Mouse (Mus musculus): ENCODE measurements around the gene Nxpe3.

The Nxpe3 gene

DNA sequence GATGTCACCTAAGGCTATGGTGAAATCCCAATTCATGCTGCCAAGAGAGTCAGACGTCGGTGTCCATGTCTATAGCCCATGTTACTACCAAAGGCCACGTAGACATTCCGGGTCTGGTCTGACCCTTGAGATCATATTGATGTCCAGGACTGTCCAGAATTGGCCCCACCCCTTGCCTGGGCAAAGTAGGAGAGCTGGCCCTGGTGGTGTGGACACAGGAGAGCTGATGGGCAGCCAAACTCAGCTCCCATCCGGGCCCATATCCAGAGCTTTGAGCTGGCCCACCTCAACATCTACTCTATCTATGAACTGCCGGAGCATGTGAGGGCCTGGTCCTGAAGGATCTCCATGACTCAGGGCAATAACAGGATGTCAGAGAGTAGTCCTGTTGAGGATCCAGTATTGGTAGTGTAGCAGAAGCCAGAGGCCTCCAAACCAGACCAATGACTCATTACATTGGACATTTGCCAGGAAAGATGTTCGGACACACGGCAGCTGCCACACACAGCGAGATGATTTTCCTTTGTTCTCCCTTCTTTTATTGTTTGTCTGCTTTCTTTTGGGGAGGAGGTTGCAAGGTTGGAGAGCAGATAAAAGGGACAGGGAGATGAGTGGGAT is 3.4 kb upstream of the Nxpe3 start:
- no peak for DNase-seq (ENCODE audit: low read depth, low spot score)
- Histone ChIP-seq H3K36me3 (ENCODE audit: control insufficient read depth, insufficient read depth, low read length, poor library complexity, severe bottlenecking) (no peaks in the 10 kb centered on the region), H3K27me3 (ENCODE audit: control insufficient read depth, insufficient read depth, low read length, poor library complexity, severe bottlenecking) (no peaks in the 10 kb centered on the region)

DNA sequence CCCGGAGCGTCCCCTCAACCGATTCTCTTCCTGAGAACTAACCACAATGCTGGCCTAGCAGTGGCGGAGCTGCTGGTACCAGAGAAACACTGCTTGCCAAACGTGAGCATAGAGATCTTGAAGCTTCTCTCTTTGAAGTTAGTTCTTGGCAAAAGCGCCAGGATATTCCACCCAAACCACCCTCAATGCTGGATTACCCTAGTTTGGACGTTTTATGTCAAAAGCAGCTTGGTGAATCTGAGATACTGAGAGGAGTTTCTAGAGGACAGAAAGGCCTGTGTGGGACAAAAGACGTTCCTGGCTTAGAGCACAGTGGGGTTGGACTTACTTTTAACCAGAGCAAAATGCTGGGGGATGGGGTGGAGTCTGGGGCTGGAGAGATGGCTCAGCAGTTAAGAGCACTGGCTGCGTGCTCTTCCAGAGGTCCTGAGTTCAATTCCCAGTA is 588 bp upstream of the Nxpe3 start:
- Histone ChIP-seq H3K27me3 (ENCODE audit: control insufficient read depth, insufficient read depth, low read length, poor library complexity, severe bottlenecking) (no peaks in the 10 kb centered on the region), H3K36me3 (ENCODE audit: control insufficient read depth, insufficient read depth, low read length, poor library complexity, severe bottlenecking) (no peaks in the 10 kb centered on the region)
- no peak for DNase-seq (ENCODE audit: low read depth, low spot score)

DNA sequence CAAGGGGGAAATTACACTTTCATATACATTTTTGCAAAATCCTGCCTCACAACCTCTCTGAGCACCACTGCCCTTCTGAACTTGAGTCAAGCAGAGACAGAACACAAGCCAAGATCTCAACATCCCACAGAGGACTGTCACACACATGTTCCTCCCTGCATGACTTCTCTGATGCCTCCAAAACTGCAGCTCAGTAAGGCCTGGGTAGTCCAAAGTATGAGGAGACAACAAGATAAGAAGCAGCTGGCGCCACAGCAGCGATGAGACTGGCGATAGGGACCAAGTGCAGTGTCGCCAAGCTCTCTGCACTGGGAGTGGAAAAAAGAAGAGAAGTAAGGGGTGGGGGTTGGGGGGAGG is 571 bp downstream of the Nxpe3 start:
- peak; percentile 29 for DNase-seq (ENCODE audit: low read depth, low spot score)
- no peaks in the 10 kb centered on the region for H3K27me3 ChIP-seq (ENCODE audit: control insufficient read depth, insufficient read depth, low read length, poor library complexity, severe bottlenecking)
- no peaks in the 10 kb centered on the region for H3K36me3 ChIP-seq (ENCODE audit: control insufficient read depth, insufficient read depth, low read length, poor library complexity, severe bottlenecking)

DNA sequence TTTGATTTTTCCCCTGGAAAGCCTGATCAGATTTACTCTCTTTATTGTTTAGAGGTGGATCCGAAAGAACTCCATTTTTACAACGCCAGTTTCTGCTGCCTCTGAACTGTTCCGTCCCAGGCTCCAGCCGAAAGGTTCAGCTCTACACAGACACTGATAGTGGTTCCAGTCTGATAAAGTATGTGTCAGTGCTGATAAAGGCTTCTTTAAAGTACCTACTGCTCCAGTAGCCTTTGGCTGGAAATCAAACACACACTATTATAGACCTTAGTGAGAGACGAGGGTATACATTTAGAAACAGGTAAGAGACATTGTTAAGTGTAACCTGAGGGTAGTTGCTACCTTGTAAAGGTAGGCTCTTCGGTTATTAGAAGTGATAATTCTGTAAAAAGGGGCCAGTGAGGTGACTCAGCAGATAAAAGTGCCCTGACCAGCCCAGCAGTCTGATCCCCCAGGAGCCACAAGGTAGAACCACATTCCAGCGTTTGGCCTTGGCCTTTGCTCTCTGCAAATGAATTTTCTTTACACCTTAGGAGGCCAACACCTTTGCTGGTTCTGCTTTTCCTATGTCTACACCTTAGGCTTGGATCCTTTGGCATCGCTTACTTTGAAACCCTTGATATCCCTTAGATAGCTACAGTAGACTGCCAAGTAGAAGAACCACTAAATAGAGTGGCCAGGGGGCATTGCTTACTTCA is 1.5 kb downstream of the Nxpe3 start:
- Histone ChIP-seq H3K27me3 (ENCODE audit: control insufficient read depth, insufficient read depth, low read length, poor library complexity, severe bottlenecking) (no peaks in the 10 kb centered on the region), H3K36me3 (ENCODE audit: control insufficient read depth, insufficient read depth, low read length, poor library complexity, severe bottlenecking) (peaks cover under 1% of the 10 kb centered on the region; the same call in 1 of the 2 replicates)
- DNase-seq (ENCODE audit: low read depth, low spot score) = no peak

DNA sequence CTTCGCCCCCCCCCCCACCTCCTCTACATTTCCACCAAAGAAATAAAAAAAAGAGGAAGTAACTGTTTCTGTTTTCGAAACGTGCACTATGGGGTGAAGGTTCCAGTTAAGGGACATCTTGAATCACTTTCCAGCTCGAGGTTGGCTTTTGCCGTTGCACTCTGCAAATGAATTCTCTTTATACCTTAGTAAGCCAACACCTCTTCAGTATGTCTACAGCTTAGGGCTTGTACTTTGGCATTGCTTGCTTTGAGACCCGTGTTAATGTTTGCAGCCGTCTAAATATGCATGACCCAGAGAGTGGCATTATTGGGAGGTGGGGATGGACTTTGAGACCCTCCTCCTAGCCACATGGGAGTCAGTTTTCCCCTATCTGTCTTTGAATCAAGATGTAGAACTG is 2.6 kb downstream of the Nxpe3 start:
- no peaks in the 10 kb centered on the region for H3K27me3 ChIP-seq (ENCODE audit: control insufficient read depth, insufficient read depth, low read length, poor library complexity, severe bottlenecking)
- peaks cover 4% of the 10 kb centered on the region; the same call in 1 of the 2 replicates for H3K36me3 ChIP-seq (ENCODE audit: control insufficient read depth, insufficient read depth, low read length, poor library complexity, severe bottlenecking)
- DNase-seq (ENCODE audit: low read depth, low spot score) = peak; percentile 76

DNA sequence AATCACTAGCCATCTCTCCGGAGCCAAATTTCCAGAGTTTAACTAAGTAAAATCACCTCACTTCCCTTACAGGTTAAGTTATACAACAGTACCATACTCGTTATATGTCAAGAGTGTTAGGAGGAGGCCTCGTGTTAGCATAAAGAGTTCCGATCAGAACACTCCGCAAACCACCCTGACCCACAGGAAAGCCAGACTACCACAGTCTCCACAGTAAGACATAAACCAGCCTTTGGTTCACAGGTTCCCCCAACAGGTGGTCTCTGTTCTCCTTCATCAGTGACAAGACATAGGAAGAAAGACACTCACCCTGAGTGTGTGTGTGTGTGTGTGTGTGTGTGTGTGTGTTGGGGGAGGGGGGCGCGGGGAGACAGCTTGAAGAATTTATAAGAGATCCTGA is 3.7 kb downstream of the Nxpe3 start:
- no peak for DNase-seq (ENCODE audit: low read depth, low spot score)

DNA sequence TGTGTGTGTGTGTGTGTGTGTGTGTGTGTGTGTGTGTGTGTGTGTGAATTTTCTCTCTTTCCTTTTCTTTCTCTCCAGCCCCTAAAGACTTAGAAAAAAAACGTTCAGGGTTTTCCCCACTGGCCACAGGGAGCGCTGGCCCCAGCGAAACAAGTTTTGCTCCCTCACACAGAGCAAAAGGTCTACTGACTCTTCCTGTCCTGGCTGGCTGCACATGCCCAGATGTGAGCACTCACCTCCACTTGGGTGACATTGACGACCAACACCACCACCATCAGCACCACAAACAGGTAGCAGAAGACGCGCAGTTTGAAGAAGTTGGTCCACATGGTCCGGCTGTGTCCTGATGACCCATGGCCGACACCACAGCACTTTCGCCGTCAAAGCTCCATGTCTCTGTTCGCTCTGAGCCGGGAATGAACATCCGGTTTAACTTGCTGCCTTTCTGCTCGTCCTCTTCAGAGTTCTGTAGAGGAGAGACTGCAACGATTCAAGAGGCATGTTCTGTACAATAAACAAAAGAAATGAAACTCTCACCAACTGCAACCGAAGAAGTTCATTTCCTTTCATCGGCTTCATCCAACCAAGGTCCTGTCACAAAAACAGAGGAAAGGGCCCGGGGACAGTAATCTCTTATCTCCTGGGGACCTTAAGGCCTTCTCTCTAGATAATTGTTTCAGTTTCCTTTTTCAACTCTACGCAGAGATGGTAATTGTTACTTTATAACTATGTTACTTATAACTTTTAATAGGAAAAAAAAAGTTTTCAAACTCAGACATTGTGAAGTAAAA is 4.5 kb downstream of the Nxpe3 start:
- Histone ChIP-seq H3K36me3 (ENCODE audit: control insufficient read depth, insufficient read depth, low read length, poor library complexity, severe bottlenecking) (peaks cover 7% of the 10 kb centered on the region), H3K27me3 (ENCODE audit: control insufficient read depth, insufficient read depth, low read length, poor library complexity, severe bottlenecking) (no peaks in the 10 kb centered on the region)
- DNase-seq (ENCODE audit: low read depth, low spot score) = peak; percentile 29

More for the DNA sequence above, 3.7 kb downstream of the Nxpe3 start:
- H3K27me3 ChIP-seq (ENCODE audit: control insufficient read depth, insufficient read depth, low read length, poor library complexity, severe bottlenecking) = no peaks in the 10 kb centered on the region
- peaks cover 7% of the 10 kb centered on the region for H3K36me3 ChIP-seq (ENCODE audit: control insufficient read depth, insufficient read depth, low read length, poor library complexity, severe bottlenecking)

DNA sequence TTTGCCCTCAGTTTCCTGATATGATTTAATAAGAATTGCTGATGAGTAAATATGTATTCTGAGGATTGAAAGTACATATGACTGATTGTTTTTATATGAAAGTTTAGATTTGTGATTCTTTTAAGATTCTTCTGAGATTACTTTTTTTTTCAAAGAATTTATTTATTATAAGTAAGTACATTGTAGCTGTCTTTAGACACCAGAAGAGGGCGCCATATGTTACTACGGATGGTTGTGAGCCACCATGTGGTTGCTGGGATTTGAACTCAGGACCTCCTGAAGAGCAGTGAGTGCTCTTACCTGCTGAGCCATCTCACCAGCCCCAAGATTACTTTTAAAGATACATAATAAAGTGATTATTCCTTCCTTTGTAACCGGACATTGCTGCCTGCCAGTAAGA is 5.6 kb downstream of the Nxpe3 start:
- no peaks in the 10 kb centered on the region for H3K27me3 ChIP-seq (ENCODE audit: control insufficient read depth, insufficient read depth, low read length, poor library complexity, severe bottlenecking)
- peak; percentile 51 for DNase-seq (ENCODE audit: low read depth, low spot score)
- H3K36me3 ChIP-seq (ENCODE audit: control insufficient read depth, insufficient read depth, low read length, poor library complexity, severe bottlenecking) = peaks cover 7% of the 10 kb centered on the region

DNA sequence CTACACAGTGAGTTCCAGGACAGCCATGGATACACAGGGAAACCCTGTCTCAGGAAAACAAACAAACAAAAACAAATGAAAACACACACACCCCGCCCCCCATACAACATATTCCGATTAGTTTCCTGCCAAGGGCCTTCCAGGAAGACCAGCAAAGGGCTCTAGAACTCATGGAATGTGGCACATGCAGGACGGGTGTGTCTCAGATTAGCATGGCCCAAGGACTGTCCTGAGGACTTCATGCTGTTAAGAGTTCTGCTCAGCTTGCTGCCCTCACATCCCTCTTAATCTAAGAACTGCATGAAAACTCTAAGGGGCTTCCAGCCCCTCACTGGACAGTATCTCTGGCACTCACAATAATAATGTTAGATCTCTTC is 6.5 kb downstream of the Nxpe3 start:
- Histone ChIP-seq H3K36me3 (ENCODE audit: control insufficient read depth, insufficient read depth, low read length, poor library complexity, severe bottlenecking) (peaks cover 9% of the 10 kb centered on the region), H3K27me3 (ENCODE audit: control insufficient read depth, insufficient read depth, low read length, poor library complexity, severe bottlenecking) (no peaks in the 10 kb centered on the region)
- no peak for DNase-seq (ENCODE audit: low read depth, low spot score)

DNA sequence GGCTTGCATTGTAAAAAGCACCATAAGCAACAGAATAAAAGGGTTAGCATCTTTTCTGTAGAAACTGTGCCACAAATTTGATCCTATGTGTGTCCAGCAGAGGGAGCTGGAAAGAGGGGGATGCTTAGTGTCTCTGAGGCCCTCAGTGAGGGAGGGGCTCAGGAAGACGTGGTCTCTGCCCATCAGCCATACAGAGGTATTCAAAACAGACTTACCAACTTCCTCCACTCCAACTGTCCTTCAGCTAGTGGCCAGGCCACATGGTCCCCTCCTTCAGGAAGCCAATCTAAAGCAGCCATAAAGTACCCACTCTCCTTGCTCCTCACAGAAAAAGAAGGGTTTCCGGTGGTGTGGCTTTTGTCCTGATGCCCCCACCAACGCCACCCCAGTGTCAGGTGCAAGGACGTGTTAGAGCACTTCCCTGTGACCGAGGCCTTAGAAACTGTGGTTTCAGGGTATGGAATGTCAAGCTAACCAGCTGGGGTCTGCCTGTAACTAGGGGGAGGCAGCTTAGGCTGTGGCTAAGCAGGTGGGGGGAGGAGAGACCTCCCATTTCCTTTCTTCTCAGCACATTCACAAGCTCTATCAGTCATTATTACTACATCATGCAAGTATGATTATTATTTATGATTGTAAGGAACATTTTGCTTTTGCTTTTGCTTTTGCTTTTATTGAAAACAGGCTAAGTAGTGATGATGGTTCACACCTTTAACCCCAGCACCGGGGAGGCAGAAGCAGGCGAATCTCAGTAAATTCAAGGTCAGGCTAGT is 7.1 kb downstream of the Nxpe3 start:
- H3K36me3 ChIP-seq (ENCODE audit: control insufficient read depth, insufficient read depth, low read length, poor library complexity, severe bottlenecking) = peaks cover 10% of the 10 kb centered on the region
- peak; percentile 71 for DNase-seq (ENCODE audit: low read depth, low spot score)
- no peaks in the 10 kb centered on the region for H3K27me3 ChIP-seq (ENCODE audit: control insufficient read depth, insufficient read depth, low read length, poor library complexity, severe bottlenecking)

DNA sequence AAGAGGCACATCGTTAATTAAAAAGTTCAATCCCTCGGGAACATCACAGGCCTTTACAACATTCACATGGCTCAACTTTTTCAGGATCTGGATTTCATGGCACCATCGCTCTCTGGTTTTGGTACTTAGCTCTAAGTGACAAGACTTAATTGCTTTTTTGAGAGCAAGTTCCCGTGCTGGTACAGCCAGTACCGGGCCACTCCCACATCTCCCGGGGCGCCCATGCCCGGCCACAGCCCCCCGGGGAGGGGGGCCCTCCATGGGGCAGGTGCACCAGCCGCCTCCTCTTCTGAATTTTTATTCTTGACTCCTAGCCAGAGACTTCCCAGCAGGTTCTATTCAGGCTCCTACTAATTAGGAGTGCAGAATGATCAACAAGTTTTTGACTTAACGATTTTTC is 10.8 kb downstream of the Nxpe3 start:
- no peaks in the 10 kb centered on the region for H3K27me3 ChIP-seq (ENCODE audit: control insufficient read depth, insufficient read depth, low read length, poor library complexity, severe bottlenecking)
- no peak for DNase-seq (ENCODE audit: low read depth, low spot score)
- peaks cover 12% of the 10 kb centered on the region for H3K36me3 ChIP-seq (ENCODE audit: control insufficient read depth, insufficient read depth, low read length, poor library complexity, severe bottlenecking)

DNA sequence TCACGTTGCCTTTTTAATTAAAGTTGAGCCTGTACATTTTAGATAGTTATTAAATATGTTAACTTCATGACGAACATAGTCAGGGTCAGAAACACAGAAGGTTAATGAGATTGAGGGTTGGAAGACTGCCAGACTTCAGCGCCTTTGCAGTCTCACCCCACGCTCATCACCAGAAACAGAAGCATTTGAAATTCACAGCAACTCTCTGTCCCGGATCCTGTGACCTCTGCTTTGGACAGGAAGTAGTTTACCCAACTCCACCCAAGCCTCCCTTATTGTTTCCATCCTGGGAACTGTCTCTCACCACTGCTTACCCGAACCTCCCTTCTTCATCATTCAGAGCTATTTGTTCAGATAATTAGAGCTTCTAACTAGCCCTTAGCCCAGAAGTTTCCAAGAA is 19.1 kb downstream of the Nxpe3 start:
- no peak for DNase-seq (ENCODE audit: low read depth, low spot score)
- Histone ChIP-seq H3K27me3 (ENCODE audit: control insufficient read depth, insufficient read depth, low read length, poor library complexity, severe bottlenecking) (no peaks in the 10 kb centered on the region), H3K36me3 (ENCODE audit: control insufficient read depth, insufficient read depth, low read length, poor library complexity, severe bottlenecking) (peaks cover 4% of the 10 kb centered on the region)

DNA sequence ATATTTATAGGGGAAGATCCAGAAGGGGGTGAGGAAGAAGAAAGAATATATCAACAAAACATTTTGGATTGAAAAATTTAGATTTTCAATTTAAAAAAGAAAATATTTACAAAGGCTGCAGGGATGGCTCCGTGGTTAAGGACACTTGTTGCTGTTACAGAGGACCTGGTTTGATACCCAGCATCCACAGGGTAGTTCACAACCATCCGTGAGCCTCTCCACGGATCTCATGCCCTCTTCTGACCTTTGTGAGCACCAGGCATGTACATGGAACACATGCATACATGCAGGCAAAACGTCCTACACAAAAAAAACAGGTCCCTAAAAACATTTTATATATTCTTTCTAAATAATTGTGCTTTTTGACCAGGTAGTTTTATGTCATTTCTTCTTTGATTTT is 31.3 kb downstream of the Nxpe3 start:
- Histone ChIP-seq H3K27me3 (ENCODE audit: control insufficient read depth, insufficient read depth, low read length, poor library complexity, severe bottlenecking) (no peaks in the 10 kb centered on the region), H3K36me3 (ENCODE audit: control insufficient read depth, insufficient read depth, low read length, poor library complexity, severe bottlenecking) (peaks cover 10% of the 10 kb centered on the region; the same call in 1 of the 2 replicates)
- no peak for DNase-seq (ENCODE audit: low read depth, low spot score)

DNA sequence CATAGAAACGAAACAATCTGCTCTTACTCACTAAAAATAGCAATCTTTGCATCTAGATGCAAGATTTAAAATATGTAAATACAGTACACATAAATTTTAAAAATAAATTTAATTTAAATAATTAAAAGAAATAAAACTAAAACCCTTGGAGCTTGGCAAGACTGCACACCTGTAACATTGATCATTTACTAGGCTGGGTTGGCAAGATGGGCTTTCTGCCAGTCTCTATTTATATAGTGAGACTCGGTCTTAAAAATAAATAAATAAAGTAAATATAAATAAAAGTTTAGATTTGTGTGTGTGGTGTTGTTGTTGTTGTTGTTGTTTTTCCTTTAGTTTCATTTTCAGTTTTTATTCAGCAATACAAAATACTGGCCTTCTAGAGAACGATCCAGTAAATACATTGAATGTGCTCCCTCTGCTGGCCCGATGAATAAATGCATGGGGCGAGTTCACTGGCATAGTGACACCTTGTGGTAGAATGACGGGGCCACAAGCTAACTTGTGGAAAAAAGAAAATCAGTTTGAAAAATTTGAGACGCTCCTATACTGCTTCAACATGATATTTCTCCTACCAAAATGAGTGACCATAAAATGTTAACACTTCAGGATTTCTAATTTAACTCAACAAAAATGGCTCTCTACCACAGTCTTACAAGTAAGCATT is 31.8 kb downstream of the Nxpe3 start:
- DNase-seq (ENCODE audit: low read depth, low spot score) = peak; percentile 87
- H3K36me3 ChIP-seq (ENCODE audit: control insufficient read depth, insufficient read depth, low read length, poor library complexity, severe bottlenecking) = peaks cover 10% of the 10 kb centered on the region; the same call in 1 of the 2 replicates
- H3K27me3 ChIP-seq (ENCODE audit: control insufficient read depth, insufficient read depth, low read length, poor library complexity, severe bottlenecking) = no peaks in the 10 kb centered on the region

Measured in splenic B cell, adult 2 months (primary cell).